Mouse (Mus musculus) heart, embryonic 12.5 days (tissue): ENCODE measurements around the gene Cnih4. TPM values are rescaled to one million over a fixed set of nuclear protein-coding genes. Genes with fewer than 3 reads are reported as not detected.
A peak's percentile ranks its signal among the peaks of the same experiment; 100 is the strongest.

ENCODE experiments used
- ATAC-seq: fragments of 200-750 bp; cut with Nextera tagmentation; 2 replicates; pipeline ENCODE4 v1.8.0; 2017; ENCODE audit warnings: moderate TSS enrichment, moderate library complexity; ENCODE audit not compliant: insufficient number of reproducible peaks, low FRiP score
- H3K27ac ChIP-seq: fragments of 300-500 bp; sonication (generic); 2 replicates; pipeline ENCODE4 v1.5.1; 2016; ENCODE audit warnings: mild to moderate bottlenecking, moderate library complexity; ENCODE audit not compliant: poor library complexity, severe bottlenecking
- H3K27me3 ChIP-seq: fragments of 300-500 bp; sonication (generic); replicated peaks from 2 replicates; pipeline ENCODE4 v1.6.1; 2016; ENCODE audit warnings: mild to moderate bottlenecking, moderate library complexity
- H3K36me3 ChIP-seq: fragments of 300-500 bp; sonication (generic); 2 replicates; pipeline ENCODE4 v1.6.1; 2016; ENCODE audit warnings: mild to moderate bottlenecking, moderate library complexity
- H3K4me1 ChIP-seq: fragments of 300-500 bp; sonication (generic); replicated peaks from 2 replicates; pipeline ENCODE4 v1.6.1; 2016; ENCODE audit warnings: mild to moderate bottlenecking
- H3K4me2 ChIP-seq: fragments of 300-500 bp; sonication (generic); 2 replicates; pipeline ENCODE4 v1.6.1; 2016; ENCODE audit warnings: mild to moderate bottlenecking, moderate library complexity
- H3K4me3 ChIP-seq: fragments of 300-500 bp; sonication (generic); 2 replicates; pipeline ENCODE4 v1.5.1; 2016; ENCODE audit warnings: mild to moderate bottlenecking
- H3K9ac ChIP-seq: fragments of 300-500 bp; sonication (generic); 2 replicates; pipeline ENCODE4 v1.6.1; 2016; ENCODE audit warnings: mild to moderate bottlenecking, moderate library complexity
- H3K9me3 ChIP-seq: fragments of 300-500 bp; sonication (generic); replicated peaks from 2 replicates; pipeline ENCODE4 v1.6.1; 2016; ENCODE audit warnings: mild to moderate bottlenecking, moderate library complexity
- WGBS: fragments of 180-500 bp; shearing (Covaris S2); methylation state at CpG from one replicate; pipeline ENCODE4 v1.1.7; 2016; 5-methylcytosine and 5-hydroxymethylcytosine counted together
- polyA plus RNA-seq: library from polyadenylated mRNA; unstranded; fragments of >200 nt; fragmentation: Nextera tagmentation; extraction: Ambion mirVana; gene quantifications from 2 replicates; pipeline ENCODE4 v1.2.1, GENCODE M21; 2016

Gene Cnih4
- 128 and 130 TPM in 2 replicates for polyA plus RNA-seq

DNA sequence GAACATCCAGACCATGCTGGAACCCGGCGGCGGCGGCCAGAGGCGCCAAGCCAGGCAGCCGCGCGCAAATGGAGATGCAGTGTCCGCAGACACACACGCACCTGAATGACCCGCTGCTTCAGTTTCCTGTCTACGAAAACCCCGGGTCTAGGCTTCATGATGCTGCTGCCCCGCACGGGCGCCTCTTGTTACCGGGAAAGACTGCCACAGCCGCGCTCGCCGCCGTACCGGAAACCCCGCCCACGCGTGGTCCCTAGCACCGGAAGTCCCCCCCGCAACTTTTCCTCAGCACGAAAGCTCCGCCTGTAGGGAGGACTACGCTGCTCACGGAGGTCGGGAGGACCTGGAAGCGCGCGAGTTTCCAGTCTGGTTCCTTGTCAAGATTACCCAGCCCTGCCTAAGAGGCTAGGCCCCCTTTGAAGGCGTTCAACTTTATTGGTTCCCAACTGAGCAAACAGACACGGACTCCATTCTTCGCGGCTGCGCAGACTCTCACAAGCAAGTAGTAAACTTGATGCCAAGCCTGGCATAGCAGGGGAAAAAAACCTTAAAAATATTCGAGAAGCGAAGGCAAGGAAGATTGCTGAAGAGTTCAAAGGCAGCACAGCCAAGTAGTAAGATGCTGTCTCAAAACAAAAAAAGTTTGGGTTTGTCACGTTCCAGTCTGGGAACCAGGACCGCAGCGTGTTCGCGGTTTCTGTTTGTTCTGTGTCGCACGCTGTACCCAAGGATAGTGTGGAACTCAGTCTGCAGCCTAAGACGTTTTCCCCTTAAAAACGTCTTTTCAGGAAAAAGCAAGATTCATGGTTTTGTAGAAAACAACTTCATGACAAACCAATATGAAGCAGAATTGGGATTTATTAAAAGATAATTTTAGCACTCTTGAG lies at the start of gene Cnih4, which contains the start of gene Nvl:
Cnih4 (plus strand) TSS at position 744 of the 887 bp plus-strand sequence.
Nvl (minus strand) TSS at position 255 of the 887 bp plus-strand sequence.
- H3K9ac ChIP-seq: peak within 1 kb of the TSS; percentile 90
- H3K36me3 ChIP-seq: peaks cover 19% of the 10 kb centered on the region
- no peaks in the 10 kb centered on the region for H3K27me3 ChIP-seq
- under 1% methylated on average over 52 of the region's 52 CpGs for WGBS
- H3K4me3 ChIP-seq: peak within 1 kb of the TSS; percentile 95
- peak within 1 kb of the TSS; percentile 87 for H3K4me2 ChIP-seq
- ATAC-seq: peak; percentile 96
- no peaks in the 10 kb centered on the region for H3K9me3 ChIP-seq
- H3K4me1 ChIP-seq: peaks cover 14% of the 10 kb centered on the region
- H3K27ac ChIP-seq: peak within 1 kb of the TSS; percentile 83

GRCm38 (mm10) chr1:181117112-181117511 lies 27.4 kb upstream of the Cnih4 start:
- no peaks in the 10 kb centered on the region for H3K27me3 ChIP-seq
- H3K9ac ChIP-seq: no peak overlapping the region
- WGBS: 92% methylated on average over 4 of the region's 4 CpGs
- H3K4me1 ChIP-seq: no peaks in the 10 kb centered on the region
- ATAC-seq: no peak
- H3K27ac ChIP-seq: no peak overlapping the region
- no peak overlapping the region for H3K4me3 ChIP-seq
- H3K9me3 ChIP-seq: no peaks in the 10 kb centered on the region
- no peak overlapping the region for H3K4me2 ChIP-seq
- peaks cover 68% of the 10 kb centered on the region for H3K36me3 ChIP-seq

DNA sequence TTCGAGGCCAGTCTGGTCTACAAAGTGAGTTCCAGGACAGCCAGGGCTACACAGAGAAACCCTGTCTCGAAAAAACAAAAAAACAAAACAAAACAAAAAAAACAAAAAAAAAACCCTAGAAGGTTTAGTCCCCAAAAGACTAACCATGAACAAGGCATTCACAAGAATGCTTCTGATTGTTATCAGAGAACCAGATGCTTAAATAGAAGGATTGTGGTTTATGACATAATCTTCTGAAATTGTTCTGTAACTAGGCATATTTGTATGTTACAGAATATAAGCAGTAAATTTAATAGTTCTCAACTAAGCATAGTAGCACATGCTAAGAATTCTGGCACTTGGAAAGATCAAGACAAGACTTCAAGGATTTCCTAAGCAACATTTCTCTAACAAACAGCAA lies 20.3 kb upstream of the Cnih4 start:
- ATAC-seq: no peak
- no peaks in the 10 kb centered on the region for H3K4me1 ChIP-seq
- peaks cover 79% of the 10 kb centered on the region for H3K36me3 ChIP-seq
- H3K4me2 ChIP-seq: no peak overlapping the region
- no peak overlapping the region for H3K4me3 ChIP-seq
- H3K9me3 ChIP-seq: no peaks in the 10 kb centered on the region
- H3K9ac ChIP-seq: no peak overlapping the region
- H3K27me3 ChIP-seq: no peaks in the 10 kb centered on the region
- no peak overlapping the region for H3K27ac ChIP-seq
- WGBS: 90% methylated on average over 2 of the region's 2 CpGs

DNA sequence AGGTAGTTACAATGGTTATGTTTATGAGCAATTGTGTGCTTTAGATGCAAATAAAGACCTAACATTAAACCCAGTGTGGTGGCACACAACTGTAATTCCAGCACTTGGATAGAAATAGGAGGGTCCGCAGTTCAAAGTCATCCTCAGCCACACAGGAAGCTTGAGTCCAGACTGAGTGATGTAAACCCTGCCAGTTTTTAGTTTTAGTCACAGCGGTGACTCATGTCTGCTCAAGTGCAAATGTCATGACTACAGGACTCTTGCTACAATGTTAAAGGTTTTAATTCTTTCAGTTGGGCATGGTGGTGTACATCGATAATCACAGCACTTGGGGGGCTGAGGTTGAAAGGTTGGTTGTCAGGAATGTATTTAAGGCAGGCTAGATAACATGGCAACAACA lies 18.6 kb upstream of the Cnih4 start:
- peaks cover 79% of the 10 kb centered on the region for H3K36me3 ChIP-seq
- 91% methylated on average over 3 of the region's 3 CpGs for WGBS
- no peak for ATAC-seq

DNA sequence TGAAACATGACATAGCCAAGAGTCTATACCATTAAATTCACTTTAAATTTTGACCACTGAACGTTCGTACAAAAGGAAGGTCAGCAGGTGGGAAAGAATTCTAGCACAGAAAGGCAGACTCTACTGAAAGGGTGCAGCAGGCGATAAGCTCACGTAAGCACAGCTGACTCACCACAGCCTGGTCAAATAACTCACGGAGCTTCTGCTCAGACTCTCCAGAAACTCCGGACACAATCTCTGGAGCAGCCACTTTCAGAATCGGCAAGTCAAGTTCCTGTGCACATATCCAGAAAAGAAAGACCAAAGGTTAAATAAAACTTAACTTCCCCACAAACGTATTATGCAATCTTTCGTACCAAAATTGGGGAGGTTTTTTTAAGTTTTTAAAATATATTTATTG lies 17.7 kb upstream of the Cnih4 start:
- H3K9ac ChIP-seq: no peak overlapping the region
- H3K27me3 ChIP-seq: no peaks in the 10 kb centered on the region
- ATAC-seq: no peak
- no peak overlapping the region for H3K4me2 ChIP-seq
- H3K36me3 ChIP-seq: peaks cover 77% of the 10 kb centered on the region
- H3K27ac ChIP-seq: no peak overlapping the region
- no peaks in the 10 kb centered on the region for H3K4me1 ChIP-seq
- H3K4me3 ChIP-seq: no peak overlapping the region
- no peaks in the 10 kb centered on the region for H3K9me3 ChIP-seq
- 89% methylated on average over 9 of the region's 9 CpGs for WGBS

More for the DNA sequence above, 18.6 kb upstream of the Cnih4 start:
- no peaks in the 10 kb centered on the region for H3K9me3 ChIP-seq
- no peak overlapping the region for H3K4me3 ChIP-seq
- H3K4me2 ChIP-seq: no peak overlapping the region
- H3K4me1 ChIP-seq: no peaks in the 10 kb centered on the region
- H3K27ac ChIP-seq: no peak overlapping the region
- no peaks in the 10 kb centered on the region for H3K27me3 ChIP-seq
- H3K9ac ChIP-seq: no peak overlapping the region

GRCm38 (mm10) chr1:181131915-181132314 lies 12.6 kb upstream of the Cnih4 start:
- no peak for ATAC-seq
- no peak overlapping the region for H3K4me2 ChIP-seq
- H3K27me3 ChIP-seq: no peaks in the 10 kb centered on the region
- H3K4me1 ChIP-seq: no peaks in the 10 kb centered on the region
- no peak overlapping the region for H3K9ac ChIP-seq
- WGBS: 87% methylated on average over 6 of the region's 6 CpGs
- peaks cover 72% of the 10 kb centered on the region for H3K36me3 ChIP-seq
- no peak overlapping the region for H3K4me3 ChIP-seq
- no peaks in the 10 kb centered on the region for H3K9me3 ChIP-seq
- no peak overlapping the region for H3K27ac ChIP-seq

- 90% methylated on average over 7 of the region's 7 CpGs for WGBS
- ATAC-seq: no peak
- Histone ChIP-seq H3K9me3 (no peaks in the 10 kb centered on the region), H3K27ac (no peak overlapping the region), H3K27me3 (no peaks in the 10 kb centered on the region), H3K9ac (no peak overlapping the region), H3K4me3 (no peak overlapping the region), H3K4me2 (no peak overlapping the region), H3K36me3 (peaks cover 55% of the 10 kb centered on the region), H3K4me1 (peaks cover 8% of the 10 kb centered on the region)
Measured at GRCm38 (mm10) chr1:181138730-181139129, 5.8 kb upstream of the Cnih4 start.

DNA sequence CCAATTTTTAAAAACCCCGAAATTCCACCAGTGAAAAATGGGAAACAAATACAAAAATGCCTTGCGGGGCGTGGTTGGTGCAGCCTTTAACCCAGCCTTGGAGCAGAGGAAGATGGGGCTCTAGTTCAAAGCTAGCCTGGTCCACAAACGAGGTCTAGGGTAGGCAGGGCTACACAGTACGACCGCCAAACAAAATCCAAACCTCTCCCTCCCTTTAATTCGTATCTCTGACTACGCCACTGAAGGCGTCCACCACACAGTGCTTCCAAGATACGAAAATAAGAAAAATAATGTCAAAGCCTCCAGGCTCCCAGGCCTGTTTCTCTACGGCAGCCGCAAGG lies 914 bp upstream of the Cnih4 start:
- H3K4me3 ChIP-seq: peak overlapping the region; percentile 95
- H3K9me3 ChIP-seq: no peaks in the 10 kb centered on the region
- H3K27me3 ChIP-seq: no peaks in the 10 kb centered on the region
- H3K4me1 ChIP-seq: peaks cover 14% of the 10 kb centered on the region
- peak overlapping the region; percentile 90 for H3K9ac ChIP-seq
- H3K27ac ChIP-seq: peak overlapping the region; percentile 83; the same call in 1 of the 2 replicates
- H3K4me2 ChIP-seq: peak overlapping the region; percentile 87
- WGBS: under 1% methylated on average over 12 of the region's 12 CpGs
- H3K36me3 ChIP-seq: peaks cover 22% of the 10 kb centered on the region
- peak; percentile 48 for ATAC-seq

GRCm38 (mm10) chr1:181144966-181145365 lies 473 bp downstream of the Cnih4 start:
- ATAC-seq: no peak
- H3K27me3 ChIP-seq: no peaks in the 10 kb centered on the region
- H3K27ac ChIP-seq: peak overlapping the region; percentile 83
- peak overlapping the region; percentile 87 for H3K4me2 ChIP-seq
- H3K9me3 ChIP-seq: no peaks in the 10 kb centered on the region
- H3K36me3 ChIP-seq: peaks cover 15% of the 10 kb centered on the region
- H3K4me1 ChIP-seq: peaks cover 14% of the 10 kb centered on the region
- peak overlapping the region; percentile 95 for H3K4me3 ChIP-seq
- H3K9ac ChIP-seq: peak overlapping the region; percentile 90
- 12% methylated on average over 12 of the region's 12 CpGs for WGBS

GRCm38 (mm10) chr1:181146187-181146586 lies 1.7 kb downstream of the Cnih4 start:
- peaks cover 14% of the 10 kb centered on the region for H3K4me1 ChIP-seq
- H3K4me2 ChIP-seq: peak overlapping the region; percentile 24; the same call in 1 of the 2 replicates
- WGBS: 83% methylated on average over 2 of the region's 2 CpGs
- no peak for ATAC-seq
- H3K36me3 ChIP-seq: peaks cover 4% of the 10 kb centered on the region; the same call in 1 of the 2 replicates
- H3K9ac ChIP-seq: no peak overlapping the region
- no peak overlapping the region for H3K4me3 ChIP-seq
- no peaks in the 10 kb centered on the region for H3K27me3 ChIP-seq
- no peaks in the 10 kb centered on the region for H3K9me3 ChIP-seq
- no peak overlapping the region for H3K27ac ChIP-seq

DNA sequence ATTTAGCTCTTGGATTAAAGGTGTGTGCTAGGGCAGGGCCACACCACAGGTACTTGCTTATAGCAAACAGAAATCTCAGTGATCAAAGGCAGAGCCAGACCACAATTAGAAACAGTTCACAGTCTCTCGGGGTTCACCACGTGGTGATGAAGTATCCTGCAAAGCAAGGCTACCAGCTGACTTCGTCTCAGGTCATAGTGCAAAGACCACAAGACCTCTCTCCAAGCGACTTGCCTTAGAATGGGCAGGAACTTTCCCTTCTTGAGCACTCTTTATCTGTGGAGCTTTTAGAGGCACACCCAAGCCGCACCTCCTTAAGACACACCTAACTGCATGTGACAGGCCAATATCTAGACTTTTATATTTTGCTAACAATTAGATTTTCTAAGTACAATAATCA lies 4.0 kb downstream of the Cnih4 start:
- ATAC-seq: no peak
- H3K4me2 ChIP-seq: no peak overlapping the region
- H3K4me1 ChIP-seq: peaks cover 17% of the 10 kb centered on the region
- no peaks in the 10 kb centered on the region for H3K9me3 ChIP-seq
- no peak overlapping the region for H3K4me3 ChIP-seq
- H3K36me3 ChIP-seq: no peaks in the 10 kb centered on the region
- H3K27ac ChIP-seq: no peak overlapping the region
- H3K9ac ChIP-seq: no peak overlapping the region
- H3K27me3 ChIP-seq: no peaks in the 10 kb centered on the region
- WGBS: 59% methylated on average over 5 of the region's 5 CpGs
